In the genomic region with DNA sequence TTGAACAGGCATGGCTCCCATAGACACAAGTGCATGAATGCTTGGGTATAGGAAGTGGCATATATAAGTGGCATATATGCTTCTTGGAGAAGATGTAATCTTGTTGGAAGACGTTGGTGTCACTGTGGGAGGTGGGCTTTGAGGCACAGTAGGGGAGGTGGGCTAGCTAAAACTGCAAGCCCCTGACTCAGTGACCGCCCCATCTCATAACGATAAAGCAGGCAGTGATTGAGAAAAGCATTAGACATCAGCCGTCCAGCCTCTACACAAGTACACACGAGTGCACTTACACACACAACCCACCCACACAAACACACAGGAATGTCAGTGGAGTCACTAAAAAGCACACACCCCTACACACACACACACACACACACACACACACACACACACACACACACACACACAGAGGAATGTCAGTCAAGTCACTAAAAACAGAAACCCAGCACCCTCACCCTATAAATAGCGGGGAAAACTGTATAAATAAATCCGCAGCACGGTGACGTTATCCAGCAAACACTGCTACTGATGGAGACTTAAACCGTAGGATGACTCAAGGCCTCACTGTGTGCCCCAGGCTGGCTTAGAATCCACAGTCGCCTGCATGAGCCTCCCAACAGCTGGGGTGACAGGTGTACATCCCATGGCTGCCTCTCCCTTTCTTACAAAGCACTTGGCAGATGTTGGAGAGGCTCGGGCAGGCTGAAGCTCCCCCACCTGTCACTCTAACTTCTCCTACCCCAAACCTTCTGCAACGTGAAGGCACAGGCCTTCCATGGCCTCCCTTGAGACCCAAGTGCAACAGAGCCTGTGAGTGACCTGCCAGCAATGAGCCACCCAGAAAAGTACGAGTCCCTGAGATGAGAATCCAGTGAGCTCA, we compare ENCODE assay signal across 12 mouse cellular contexts. TPM values are rescaled to one million over a fixed set of nuclear protein-coding genes. Genes with fewer than 3 reads are reported as not detected.
DNase-seq lines count a peak whose midpoint lies in the region; ATAC-seq lines count a peak whose summit lies in the region.
"Had no signal": no experiment of that assay in that cellular context is flagged by ENCODE, and none has a peak within 500 bp of the region (broad histone marks: within the 10 kb centered on the region; RNA-seq: fewer than 3 reads in every experiment).

No protein-coding gene starts in this region.

- H3K9ac ChIP-seq in neural tube, embryonic 15.5 days (replicated peaks), result no peak overlapping the region
- H3K9ac ChIP-seq: liver, embryonic 13.5 days; midbrain, embryonic 12.5 days had no signal

- no peak overlapping the region for H3K4me3 ChIP-seq in neural tube, embryonic 15.5 days (replicated peaks)
- H3K4me3 ChIP-seq: liver, embryonic 13.5 days; midbrain, embryonic 12.5 days had no signal

- WGBS in neural tube, embryonic 15.5 days, result 89% methylated on average over 14 of the region's 14 CpGs

- H3K4me1 ChIP-seq in neural tube, embryonic 15.5 days, result no peaks in the 10 kb centered on the region
- H3K4me1 ChIP-seq: liver, embryonic 13.5 days had no signal

- ATAC-seq in monocyte, adult 5-6 weeks (replicated peaks; ENCODE audit: insufficient number of reproducible peaks, low FRiP score, low TSS enrichment, poor library complexity, severe bottlenecking), result no peak
- ATAC-seq in neural tube, embryonic 15.5 days (ENCODE audit: low FRiP score), result no peak

- H3K27me3 ChIP-seq in neural tube, embryonic 15.5 days (replicated peaks), result no peaks in the 10 kb centered on the region
- H3K27me3 ChIP-seq: liver, embryonic 13.5 days; midbrain, embryonic 12.5 days had no signal

- no peak overlapping the region for H3K4me2 ChIP-seq in neural tube, embryonic 15.5 days
- H3K4me2 ChIP-seq: liver, embryonic 13.5 days; midbrain, embryonic 12.5 days had no signal

- DNase-seq in layer of hippocampus, adult 9-11 months, result peak; percentile 19
- no peak for DNase-seq in layer of hippocampus, postnatal 36 days
- DNase-seq in adrenal gland, postnatal 10 days, result peak; percentile 0
- DNase-seq in gastrocnemius, adult 18-20 months (ENCODE audit: low spot score), result peak; percentile 67
- DNase-seq in heart, postnatal 4 days, result peak; percentile 24
- DNase-seq in cerebellum, adult 9-10 months, result no peak
- DNase-seq: kidney, adult 2 months; liver, embryonic 13.5 days; thymus, postnatal 25 days had no signal

- no peaks in the 10 kb centered on the region for H3K9me3 ChIP-seq in neural tube, embryonic 15.5 days (replicated peaks)
- H3K9me3 ChIP-seq: liver, embryonic 13.5 days; midbrain, embryonic 12.5 days had no signal

- H3K36me3 ChIP-seq in neural tube, embryonic 15.5 days, result no peaks in the 10 kb centered on the region
- H3K36me3 ChIP-seq: liver, embryonic 13.5 days; midbrain, embryonic 12.5 days had no signal

- no peak overlapping the region for H3K27ac ChIP-seq in neural tube, embryonic 15.5 days (replicated peaks)
- H3K27ac ChIP-seq: liver, embryonic 13.5 days; midbrain, embryonic 12.5 days had no signal

RNA-seq across cellular contexts. Expression of gene Ptgis, which starts 27.4 kb away (rescaled TPM):
- 1 to 10 TPM in 1 of 2 experiments, under 1 TPM in 1; 0.52 to 1.1 TPM for total RNA-seq in layer of hippocampus, postnatal 36 days (2021)
- total RNA-seq in adrenal gland, postnatal 10 days (2021), result 10 to 100 TPM; 18.7 to 23.3 TPM
- total RNA-seq in gastrocnemius, adult 18-20 months (2021), result 1 to 10 TPM; 1.3 to 1.8 TPM
- 10 to 100 TPM; 36.7 to 40.9 TPM for total RNA-seq in heart, postnatal 4 days (2021)
- not detected in 3 replicates for total RNA-seq in monocyte, adult 5-6 weeks (2017)
- polyA plus RNA-seq in neural tube, embryonic 15.5 days (2015; fragmentation: Nextera tagmentation; extraction: Ambion mirVana), result 5.6 and 6.7 TPM in 2 replicates

Comparison
In these comparisons a context has a peak if more than half of its experiments do, and no peak if none do; other contexts are left out.
1. DNase-seq: peak in layer of hippocampus, adult 9-11 months (single experiment), adrenal gland, postnatal 10 days (single experiment), gastrocnemius, adult 18-20 months (single experiment) and heart, postnatal 4 days (single experiment); none in layer of hippocampus, postnatal 36 days (0 of 2) and cerebellum, adult 9-10 months (single experiment).
2. RNA of gene Ptgis, which starts 27.4 kb away (total RNA-seq): 36.7 to 40.9 TPM in heart, postnatal 4 days and 18.7 to 23.3 TPM in adrenal gland, postnatal 10 days; 1.3 to 1.8 TPM in gastrocnemius, adult 18-20 months, 0.52 to 1.1 TPM in layer of hippocampus, postnatal 36 days and not detected in monocyte, adult 5-6 weeks; every median in the first group is over 4 times any median in the second.